In genomic region chr16:30389210-30389684, GRCm38 (mm10) we compare ENCODE assay signal across 8 mouse cellular contexts. TPM values are rescaled to one million over a fixed set of nuclear protein-coding genes. Genes with fewer than 3 reads are reported as not detected.
DNase-seq lines count a peak whose midpoint lies in the region; ATAC-seq lines count a peak whose summit lies in the region.

No protein-coding gene starts in this region.

- H3K4me1 ChIP-seq in lung, embryonic 15.5 days = peaks cover 27% of the 10 kb centered on the region
- peaks cover 27% of the 10 kb centered on the region for H3K4me1 ChIP-seq in neural tube, embryonic 15.5 days

- ATAC-seq in lung, embryonic 15.5 days (ENCODE audit: borderline replicate concordance, extremely low read depth, low FRiP score, low TSS enrichment) = no peak; the same call in 1 of the 2 replicates
- peak; percentile 47 for ATAC-seq in neural tube, embryonic 15.5 days (ENCODE audit: low FRiP score)

- H3K4me3 ChIP-seq in lung, embryonic 15.5 days = peak overlapping the region; percentile 80
- peak overlapping the region; percentile 88 for H3K4me3 ChIP-seq in neural tube, embryonic 15.5 days (replicated peaks)

- DNase-seq in urinary bladder, adult 2 months (ENCODE audit: low spot score) = peak; percentile 36
- no peak for DNase-seq in urinary bladder, postnatal 4 days (ENCODE audit: low spot score in 2 of 2)
- DNase-seq in cerebellum, postnatal 10 days = peak; percentile 45 to 46
- peak; percentile 6 for DNase-seq in heart, adult 8-10 months (ENCODE audit: low spot score)
- peak; percentile 40 for DNase-seq in kidney, adult 9 months
- DNase-seq in thymus, postnatal 0 days (ENCODE audit: low spot score) = peak; percentile 90

- peak overlapping the region; percentile 72 for H3K4me2 ChIP-seq in lung, embryonic 15.5 days
- peak overlapping the region; percentile 89 for H3K4me2 ChIP-seq in neural tube, embryonic 15.5 days

- no peaks in the 10 kb centered on the region for H3K9me3 ChIP-seq in lung, embryonic 15.5 days
- H3K9me3 ChIP-seq in neural tube, embryonic 15.5 days (replicated peaks) = peaks cover 3% of the 10 kb centered on the region; the same call in 1 of the 2 replicates

- H3K36me3 ChIP-seq in lung, embryonic 15.5 days = no peaks in the 10 kb centered on the region
- no peaks in the 10 kb centered on the region for H3K36me3 ChIP-seq in neural tube, embryonic 15.5 days

- WGBS in lung, embryonic 15.5 days = 2% methylated on average over 17 of the region's 17 CpGs
- 4% methylated on average over 17 of the region's 17 CpGs for WGBS in neural tube, embryonic 15.5 days

- H3K27ac ChIP-seq in lung, embryonic 15.5 days = peak overlapping the region; percentile 93
- peak overlapping the region; percentile 90 for H3K27ac ChIP-seq in neural tube, embryonic 15.5 days (replicated peaks)

- peak overlapping the region; percentile 81 for H3K9ac ChIP-seq in lung, embryonic 15.5 days
- H3K9ac ChIP-seq in neural tube, embryonic 15.5 days (replicated peaks) = peak overlapping the region; percentile 74

- peaks cover 4% of the 10 kb centered on the region; the same call in 1 of the 2 replicates for H3K27me3 ChIP-seq in lung, embryonic 15.5 days
- no peaks in the 10 kb centered on the region for H3K27me3 ChIP-seq in neural tube, embryonic 15.5 days (replicated peaks)

RNA-seq across cellular contexts. Expression of gene Atp13a3, which starts 16.5 kb away (rescaled TPM):
- polyA plus RNA-seq in urinary bladder, adult 2 months (2012; rRNA removed) = 42.8 and 45.2 TPM in 2 replicates
- 10 to 100 TPM; 43.1 to 54.9 (median 50.5) TPM for total RNA-seq in heart, adult 8-10 months (2022)
- 12.4 and 13.5 TPM in 2 replicates for polyA plus RNA-seq in lung, embryonic 15.5 days (2015; fragmentation: Nextera tagmentation; extraction: Ambion mirVana)
- polyA plus RNA-seq in neural tube, embryonic 15.5 days (2015; fragmentation: Nextera tagmentation; extraction: Ambion mirVana) = 7.8 and 8.8 TPM in 2 replicates
- 26.4 and 32.9 TPM in 2 replicates for polyA plus RNA-seq in thymus, postnatal 0 days (2015; fragmentation: Nextera tagmentation; extraction: Ambion mirVana)

Comparison
In these comparisons a context has a peak if more than half of its experiments do, and no peak if none do; other contexts are left out.
1. DNase-seq: peak in urinary bladder, adult 2 months (single experiment), cerebellum, postnatal 10 days (2 of 2), heart, adult 8-10 months (single experiment), kidney, adult 9 months (single experiment) and thymus, postnatal 0 days (single experiment); none in urinary bladder, postnatal 4 days (0 of 2).